Mouse (Mus musculus) CH12.LX (cell line): ENCODE data around the gene Sec1. TPM values are rescaled to one million over a fixed set of nuclear protein-coding genes. Genes with fewer than 3 reads are reported as not detected.
A peak's percentile ranks its signal among the peaks of the same experiment; 100 is the strongest.

ENCODE experiments used
- DNase-seq: peaks from one replicate; pipeline ENCODE4 v3.0.0-alpha.2; 2013; ENCODE audit errors: extremely low read depth
- H3K27ac ChIP-seq: 2 replicates; pipeline ENCODE4 v1.5.1; 2012; ENCODE audit warnings: low read depth, mild to moderate bottlenecking, control low read depth, moderate library complexity; ENCODE audit not compliant: insufficient read depth
- H3K27me3 ChIP-seq: replicated peaks from 2 replicates; pipeline ENCODE3; 2012; ENCODE audit warnings: inconsistent platforms
- H3K36me3 ChIP-seq, 2 experiments: replicated peaks in 1 of 2; 2 replicates each; pipeline versions ENCODE3 to v1.6.1; 2012; ENCODE audit warnings: inconsistent platforms in 1 of 2, low read length in 1 of 2, mild to moderate bottlenecking in 1 of 2, mixed read lengths in 1 of 2, moderate library complexity in 1 of 2; ENCODE audit not compliant: control insufficient read depth in 1 of 2, insufficient read depth in 1 of 2
- H3K4me1 ChIP-seq, 2 experiments: 2 replicates each; pipeline ENCODE4 v1.6.1; 2012; ENCODE audit warnings: inconsistent platforms in 1 of 2, moderate library complexity in 1 of 2; ENCODE audit not compliant: insufficient read depth in 2 of 2, control insufficient read depth in 1 of 2
- H3K4me2 ChIP-seq: 2 replicates; pipeline ENCODE4 v1.6.1; 2012; ENCODE audit warnings: low read depth, mild to moderate bottlenecking, control low read depth; ENCODE audit not compliant: poor library complexity, insufficient read depth, severe bottlenecking
- H3K4me3 ChIP-seq, 3 experiments: fragments of 150-350 bp in 1 of 3; sonication (generic) in 1 of 3; replicated peaks in 1 of 3; 2 replicates each; pipeline versions ENCODE3 to v1.5.1; 2011 to 2012; ENCODE audit warnings: low read depth in 2 of 3, low read length in 2 of 3, mild to moderate bottlenecking in 2 of 3, moderate library complexity in 2 of 3, control low read depth in 1 of 3, improper control_type of control experiment in 1 of 3, inconsistent platforms in 1 of 3, mixed read lengths in 1 of 3; ENCODE audit not compliant: poor library complexity in 1 of 3
- H3K79me2 ChIP-seq: replicated peaks from 2 replicates; pipeline ENCODE4 v1.6.1; 2012; ENCODE audit warnings: mild to moderate bottlenecking, moderate library complexity; ENCODE audit not compliant: control insufficient read depth, poor library complexity, insufficient read depth, severe bottlenecking; ENCODE audit errors: extremely low read depth
- H3K9ac ChIP-seq: 2 replicates; pipeline ENCODE4 v1.6.1; 2012; ENCODE audit warnings: low read depth, mild to moderate bottlenecking, control low read depth, moderate library complexity; ENCODE audit not compliant: insufficient read depth
- H3K9me3 ChIP-seq: replicated peaks from 2 replicates; pipeline ENCODE3; 2012; ENCODE audit warnings: low read length, inconsistent platforms, mixed read lengths
- BHLHE40 ChIP-seq: IDR thresholded peaks from 2 replicates; pipeline ENCODE4 v1.6.1; 2011; ENCODE audit warnings: mild to moderate bottlenecking, low read depth, low read length, improper control_type of control experiment
- CHD1 ChIP-seq: IDR thresholded peaks from 2 replicates; pipeline ENCODE4 v1.6.1; 2012; ENCODE audit warnings: low read depth, low read length, improper control_type of control experiment, inconsistent platforms
- CHD2 ChIP-seq: IDR thresholded peaks from 2 replicates; pipeline ENCODE4 v1.6.1; 2011; ENCODE audit warnings: low read length, improper control_type of control experiment
- CTCF ChIP-seq, 2 experiments: IDR thresholded peaks in 1 of 2; conservative IDR thresholded peaks in 1 of 2; 2 replicates each; pipeline ENCODE4 v1.5.1; 2011 to 2012; ENCODE audit warnings: low read depth in 2 of 2, low read length in 2 of 2, improper control_type of control experiment in 1 of 2, inconsistent platforms in 1 of 2, mild to moderate bottlenecking in 1 of 2, moderate library complexity in 1 of 2
- ELF1 ChIP-seq: IDR thresholded peaks from 2 replicates; pipeline ENCODE4 v1.6.1; 2014; ENCODE audit warnings: low read depth, mild to moderate bottlenecking, inconsistent platforms, low read length, improper control_type of control experiment
- HCFC1 ChIP-seq: IDR thresholded peaks from 2 replicates; pipeline ENCODE4 v1.6.1; 2012; ENCODE audit warnings: low read depth, mild to moderate bottlenecking, inconsistent platforms, low read length, improper control_type of control experiment
- IRF4 ChIP-seq: IDR thresholded peaks from 2 replicates; pipeline ENCODE4 v1.6.1; 2014; ENCODE audit warnings: low read depth, mild to moderate bottlenecking, inconsistent platforms, low read length, improper control_type of control experiment
- JUN ChIP-seq: IDR thresholded peaks from 2 replicates; pipeline ENCODE4 v1.6.1; 2011; ENCODE audit warnings: low read depth, mild to moderate bottlenecking, low read length, improper control_type of control experiment, moderate library complexity; ENCODE audit not compliant: insufficient read depth
- MYC ChIP-seq: IDR thresholded peaks from 2 replicates; pipeline ENCODE4 v1.6.1; 2011; ENCODE audit warnings: low read depth, mild to moderate bottlenecking, improper control_type of control experiment, low read length
- NELFE ChIP-seq: IDR thresholded peaks from 2 replicates; pipeline ENCODE4 v1.6.1; 2011; ENCODE audit warnings: low read depth, low read length, improper control_type of control experiment
- POLR2A ChIP-seq: IDR thresholded peaks from 2 replicates; pipeline ENCODE4 v1.6.1; 2011; ENCODE audit warnings: low read depth, mild to moderate bottlenecking, improper control_type of control experiment, low read length
- RAD21 ChIP-seq: IDR thresholded peaks from 2 replicates; pipeline ENCODE4 v1.6.1; 2011; ENCODE audit warnings: low read depth, mild to moderate bottlenecking, low read length, improper control_type of control experiment, moderate library complexity
- SIN3A ChIP-seq: IDR thresholded peaks from 2 replicates; pipeline ENCODE4 v1.6.1; 2012; ENCODE audit warnings: low read length, improper control_type of control experiment, inconsistent platforms
- SMC3 ChIP-seq: IDR thresholded peaks from 2 replicates; pipeline ENCODE4 v1.6.1; 2011; ENCODE audit warnings: low read depth, low read length, improper control_type of control experiment
- TCF12 ChIP-seq: IDR thresholded peaks from 2 replicates; pipeline ENCODE4 v1.6.1; 2014; ENCODE audit warnings: low read depth, mild to moderate bottlenecking, inconsistent platforms, low read length, improper control_type of control experiment
- UBTF ChIP-seq: IDR thresholded peaks from 2 replicates; pipeline ENCODE4 v1.6.1; 2012; ENCODE audit warnings: low read depth, mild to moderate bottlenecking, inconsistent platforms, low read length, improper control_type of control experiment, moderate library complexity
- USF1 ChIP-seq: IDR thresholded peaks from 2 replicates; pipeline ENCODE4 v1.6.1; 2014; ENCODE audit warnings: low read depth, mild to moderate bottlenecking, inconsistent platforms, low read length, improper control_type of control experiment
- USF2 ChIP-seq: conservative IDR thresholded peaks from 2 replicates; pipeline ENCODE4 v1.6.1; 2011; ENCODE audit warnings: low read depth, low read length, improper control_type of control experiment
- ZC3H11A ChIP-seq: IDR thresholded peaks from 2 replicates; pipeline ENCODE4 v1.6.1; 2012; ENCODE audit warnings: low read depth, mild to moderate bottlenecking, inconsistent platforms, low read length, improper control_type of control experiment
- ZMIZ1 ChIP-seq: IDR thresholded peaks from 2 replicates; pipeline ENCODE4 v1.6.1; 2012; ENCODE audit warnings: low read depth, mild to moderate bottlenecking, inconsistent platforms, low read length, improper control_type of control experiment
- dilution Hi-C: fragments of 300-500 bp; cut with MboI; formaldehyde crosslinking; loops from 2 replicates; pipeline ENCODE4 v1.14.3; 2020; ENCODE audit warnings: low sequenced_read_pairs; ENCODE audit not compliant: extremely low pct_unique_long_range_greater_than_20kb, extremely low pct_ligation_motif_present
- in situ Hi-C: fragments of 300-500 bp; cut with MboI; formaldehyde crosslinking; loops from 3 replicates; pipeline ENCODE4 v1.14.3; 2019; ENCODE audit warnings: low sequenced_read_pairs, low pct_ligation_motif_present, low pct_unique_long_range_greater_than_20kb, mixed read lengths
- polyA plus RNA-seq: library from polyadenylated mRNA; unstranded; fragments of >175 nt; gene quantifications from 2 replicates; pipeline ENCODE4 v1.2.1, GENCODE M21; 2012; ENCODE audit warnings: low read depth; ENCODE audit not compliant: insufficient read length
- total RNA-seq, 2 experiments: library from RNA; depleted of rRNA; stranded (reverse); fragments of 300-350 nt in 1 of 2; fragments of >200 nt in 1 of 2; gene quantifications; 2 replicates each; pipeline ENCODE4 v1.2.3; 2012 to 2014

Gene Sec1
- total and polyA plus RNA-seq, 3 experiments = 0.08 to 0.33 (median 0.26) TPM

GRCm38 (mm10) chr7:45682144-45683126 is 11.8 kb downstream of the Sec1 start:
- in situ Hi-C loops (loop anchor here (5.0 to 10.0 kb wide), 3 partner anchors 45 to 218 kb away; partner anchors contain the start of genes Bax and Mamstr), dilution Hi-C loops (no loop called here)
- peak; percentile 92 for DNase-seq
- TF ChIP-seq ZC3H11A (peak; percentile 44), ELF1 (peak; percentile 89), USF1 (no peak), RAD21 (peak; percentile 92), SMC3 (peak; percentile 92), CHD1 (no peak), CHD2 (no peak), HCFC1 (peak; percentile 46), JUN (no peak), POLR2A (peak; percentile 36; the same call in 1 of the 2 replicates), ZMIZ1 (no peak), BHLHE40 (peak; percentile 35; the same call in 1 of the 2 replicates), CTCF (conservative IDR thresholded peaks at IDR 0.05 in 1 of 2, IDR thresholded peaks at IDR 0.05 in 1 of 2; ENCODE audit: low read depth in 2 of 2, low read length in 2 of 2) (peak; percentile 88 to 100), IRF4 (peak; percentile 69), SIN3A (peak; percentile 41; the same call in 1 of the 2 replicates), MYC (0 out of 2 replicates have a peak, but pooled peaks have one; percentile 35), USF2 (no peak), UBTF (no peak), NELFE (peak; percentile 79; the same call in 1 of the 2 replicates), TCF12 (peak; percentile 58)
- Histone ChIP-seq H3K9ac (0 out of 2 replicates have a peak overlapping the region, but pooled peaks have one; percentile 34), H3K4me3 (no peak overlapping the region), H3K4me1 (peaks cover 34 to 77% of the 10 kb centered on the region in 2 experiments), H3K27me3 (no peaks in the 10 kb centered on the region), H3K9me3 (no peaks in the 10 kb centered on the region), H3K36me3 (no peaks in the 10 kb centered on the region), H3K27ac (peak overlapping the region; percentile 81), H3K79me2 (no peaks in the 10 kb centered on the region), H3K4me2 (peak overlapping the region; percentile 52; the same call in 1 of the 2 replicates)
